Mouse (Mus musculus) MN1 (cell line): ENCODE results near the gene Cpm.

Experiments
- DNase-seq: peaks from one replicate; pipeline ENCODE4 v3.0.0-alpha.2; 2016; ENCODE audit warnings: low spot score

Gene Cpm

DNA sequence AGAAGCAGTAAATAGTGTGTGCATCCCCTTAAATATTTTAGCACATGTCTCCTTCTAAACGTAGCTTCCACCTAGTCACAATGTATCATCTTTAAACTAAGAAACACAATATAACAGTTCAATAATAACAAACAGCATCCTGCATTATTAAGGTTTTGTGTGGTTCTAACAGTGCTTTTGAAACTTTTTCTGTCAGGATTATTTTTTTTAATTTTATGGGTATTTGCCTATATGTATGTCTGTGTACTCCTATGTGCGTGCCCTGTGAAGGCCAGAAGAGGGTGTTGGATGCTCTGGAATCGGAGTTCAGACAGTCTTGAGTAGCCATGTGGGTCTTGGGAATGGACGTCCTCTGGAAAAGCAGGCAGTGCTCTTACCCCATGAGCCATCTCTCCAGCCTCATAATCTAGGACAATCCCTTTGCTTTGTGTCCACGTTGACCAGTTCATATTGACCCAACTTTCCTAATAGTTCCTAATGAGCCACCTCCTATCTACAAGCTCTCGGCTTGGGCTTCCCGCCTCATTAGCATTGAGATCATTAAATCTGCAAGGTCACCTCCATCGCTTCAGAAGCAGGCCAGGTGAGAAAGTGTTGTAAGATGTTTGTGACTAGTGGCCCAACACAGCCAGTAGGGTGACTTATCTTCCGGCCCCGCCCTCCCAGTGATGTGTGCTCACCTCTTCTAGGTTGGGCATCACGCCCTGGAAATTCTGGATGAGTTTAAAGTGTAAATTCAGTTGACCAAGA is 20.2 kb downstream of the Cpm start:
- DNase-seq: no peak

DNA sequence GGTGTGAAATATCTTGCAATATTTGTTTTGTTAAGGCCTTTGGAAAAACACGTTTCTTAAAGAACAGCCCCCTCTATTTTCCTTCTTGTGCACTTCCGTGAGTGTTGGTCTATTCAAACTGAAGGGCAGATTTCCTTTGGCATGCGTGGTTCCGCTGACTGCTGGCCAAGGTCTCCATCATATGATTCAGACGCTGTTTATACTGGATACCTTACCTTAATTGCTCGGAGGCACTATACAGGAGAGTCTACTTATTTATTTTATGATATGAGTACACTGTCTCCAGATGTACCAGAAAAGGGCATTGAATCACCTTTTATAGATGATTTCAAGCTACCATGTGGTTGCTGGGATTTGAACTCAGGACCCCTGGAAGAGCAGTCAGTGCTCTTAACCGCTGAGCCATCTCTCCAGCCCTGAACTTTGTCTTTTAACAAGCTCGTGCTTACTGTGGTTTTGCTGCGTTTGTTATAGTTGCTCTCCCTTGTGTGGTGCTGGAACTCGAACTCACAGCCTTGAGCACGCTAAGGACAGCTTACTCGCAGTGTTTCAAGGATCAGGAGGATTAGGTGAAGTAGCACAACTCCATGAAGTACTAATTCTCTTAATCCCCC is 20.8 kb downstream of the Cpm start:
- DNase-seq: no peak

GRCm38 (mm10) chr10:117650725-117651124 is 21.4 kb downstream of the Cpm start:
- DNase-seq: no peak

DNA sequence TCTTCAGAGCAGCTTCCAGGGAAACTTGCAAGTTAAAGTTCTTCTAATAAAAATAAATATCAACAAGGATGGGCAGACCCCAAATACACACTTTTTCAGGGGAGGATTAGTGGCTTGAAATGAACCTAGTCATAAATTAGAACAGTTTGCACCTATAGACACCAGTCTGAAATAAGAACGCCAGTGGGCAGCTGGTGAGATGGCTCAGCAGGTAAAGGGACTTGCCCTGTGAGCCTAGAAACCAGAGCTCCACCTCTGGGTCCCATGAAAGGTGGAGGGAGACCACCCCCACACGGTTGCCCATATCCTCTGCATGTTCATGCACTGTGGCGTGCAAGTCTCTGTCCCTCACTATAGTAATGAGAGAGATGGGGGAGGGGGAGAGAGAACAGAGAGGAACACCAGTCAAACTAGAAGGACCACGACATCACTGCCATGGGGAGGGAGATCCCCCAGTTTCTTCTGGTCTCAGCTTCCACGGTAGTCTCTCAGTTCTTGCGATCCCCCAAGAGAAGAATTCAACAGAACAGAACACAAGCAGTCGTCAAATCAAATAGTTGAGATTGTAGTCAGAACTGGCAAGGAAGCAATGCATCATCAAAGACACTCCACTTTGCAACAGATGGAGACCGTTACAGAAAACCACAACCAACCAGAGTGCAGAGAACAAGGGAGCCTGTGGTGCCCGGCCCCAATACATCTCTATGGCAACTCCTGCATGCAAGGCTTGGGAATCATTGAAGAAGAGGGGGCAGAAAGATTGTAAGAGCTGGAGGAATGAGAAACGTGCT is 22.5 kb downstream of the Cpm start:
- DNase-seq: no peak

DNA sequence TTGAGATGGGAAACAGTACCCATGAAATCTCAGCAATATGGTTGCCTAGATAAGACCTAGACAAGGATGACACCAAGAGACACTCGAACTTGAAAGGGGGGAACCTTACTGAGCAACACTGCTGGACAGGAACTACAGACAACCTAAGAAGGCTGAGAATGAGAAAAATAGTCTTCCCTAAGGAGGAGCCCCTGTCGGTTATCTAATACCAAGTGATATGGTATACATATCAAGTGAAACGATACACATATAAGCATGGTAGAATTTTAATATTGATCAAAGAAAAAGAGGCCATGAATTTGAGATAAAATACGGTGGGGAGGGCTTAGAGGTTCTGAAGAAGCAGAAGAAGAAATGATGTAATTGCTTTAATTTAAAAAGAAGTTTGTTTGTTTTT is 23.1 kb downstream of the Cpm start:
- no peak for DNase-seq

DNA sequence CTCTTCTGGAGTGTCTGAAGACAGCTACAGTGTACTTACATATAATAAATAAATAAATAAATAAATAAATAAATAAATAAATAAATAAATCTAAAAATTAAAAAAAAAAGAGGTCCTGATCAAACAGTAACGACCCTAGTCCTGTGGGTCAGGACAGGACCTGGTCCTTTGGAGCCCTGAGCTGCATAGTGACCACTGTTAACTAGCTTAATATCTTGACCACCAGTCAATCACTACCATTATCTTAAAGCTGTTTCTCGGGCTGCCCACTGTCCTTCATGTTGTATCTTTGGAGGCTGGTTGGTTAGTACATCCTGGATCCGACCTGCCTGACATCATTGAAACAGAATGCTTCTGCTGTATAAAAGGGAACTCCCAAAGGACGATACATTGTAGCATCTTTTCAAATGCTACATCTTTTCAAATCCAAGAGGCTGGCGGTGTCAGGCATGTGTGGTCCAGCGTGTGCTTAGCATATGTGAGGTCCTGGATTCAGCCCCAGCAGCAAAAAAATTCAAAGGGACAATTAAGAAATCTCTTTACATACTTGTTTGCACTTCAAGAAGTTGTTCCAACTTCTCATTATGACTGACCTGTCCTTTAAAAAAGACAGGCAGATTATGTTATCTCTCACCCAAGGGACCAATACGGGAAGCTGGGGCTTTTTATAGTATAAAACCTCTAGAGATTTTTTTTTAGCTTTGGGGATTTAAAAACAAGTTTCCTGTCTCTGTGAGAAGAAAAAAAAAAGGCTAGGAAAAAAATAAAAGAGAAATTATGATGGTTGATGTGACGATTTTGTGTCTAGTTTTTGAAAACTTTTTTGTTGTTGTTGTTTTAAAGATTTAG is 23.9 kb downstream of the Cpm start:
- DNase-seq: no peak

GRCm38 (mm10) chr10:117653779-117654173 is 24.5 kb downstream of the Cpm start:
- DNase-seq: no peak

GRCm38 (mm10) chr10:117654576-117655123 is 25.4 kb downstream of the Cpm start:
- no peak for DNase-seq

DNA sequence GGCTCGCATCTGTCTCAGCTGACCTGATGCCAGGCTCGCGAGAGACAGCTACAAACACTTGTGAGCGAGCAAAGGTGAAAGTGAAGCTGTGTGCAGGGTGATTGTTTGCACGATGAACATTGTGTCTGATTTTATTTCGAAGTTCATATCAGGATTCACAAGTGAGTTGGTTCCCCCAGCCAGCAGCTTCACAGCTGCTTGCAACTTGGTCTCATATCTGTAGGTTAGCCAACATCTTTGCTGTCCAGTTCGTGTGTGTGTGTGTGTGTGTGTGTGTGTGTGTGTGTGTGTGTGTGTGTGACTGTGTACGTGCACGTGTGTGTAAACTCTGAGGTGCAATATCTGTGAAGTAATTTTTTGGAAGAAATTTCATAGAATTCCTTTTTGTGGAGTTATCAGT is 26.2 kb downstream of the Cpm start:
- no peak for DNase-seq

DNA sequence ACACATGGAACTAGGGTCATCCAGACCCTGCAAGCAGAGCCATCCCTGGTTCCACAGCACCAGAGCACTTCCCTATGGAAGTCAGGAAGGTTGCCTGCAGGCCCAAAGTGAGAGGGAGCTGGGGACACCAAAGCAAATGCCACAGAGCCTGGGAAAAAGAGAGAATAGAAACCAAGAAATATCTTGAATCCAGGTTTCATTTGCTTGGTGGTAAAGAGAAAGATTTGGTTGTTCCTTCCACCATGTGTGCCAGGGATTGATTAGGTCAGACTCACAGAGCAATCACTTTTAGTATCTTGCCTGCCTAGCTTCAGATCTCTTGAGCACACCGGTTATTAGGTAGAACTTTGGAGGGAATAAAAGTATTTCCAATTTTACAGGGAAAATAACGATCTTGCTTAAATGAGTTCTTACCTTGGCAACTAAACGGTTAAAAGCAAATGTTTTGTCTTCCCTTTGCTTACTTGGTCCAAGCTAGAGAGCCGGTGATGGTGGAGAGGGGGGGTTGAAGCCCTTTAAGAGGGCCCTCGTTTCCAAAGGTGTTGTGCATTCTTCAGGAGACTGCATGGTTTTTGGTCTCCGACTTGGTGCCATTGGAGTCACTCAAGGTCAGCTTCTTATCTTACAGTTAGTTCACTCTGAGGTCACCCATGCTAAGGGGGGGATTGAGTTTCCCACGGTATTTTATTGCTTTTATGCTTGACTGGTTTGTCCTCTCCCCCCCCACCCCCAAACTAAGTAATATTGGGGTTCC is 26.8 kb downstream of the Cpm start:
- no peak for DNase-seq

DNA sequence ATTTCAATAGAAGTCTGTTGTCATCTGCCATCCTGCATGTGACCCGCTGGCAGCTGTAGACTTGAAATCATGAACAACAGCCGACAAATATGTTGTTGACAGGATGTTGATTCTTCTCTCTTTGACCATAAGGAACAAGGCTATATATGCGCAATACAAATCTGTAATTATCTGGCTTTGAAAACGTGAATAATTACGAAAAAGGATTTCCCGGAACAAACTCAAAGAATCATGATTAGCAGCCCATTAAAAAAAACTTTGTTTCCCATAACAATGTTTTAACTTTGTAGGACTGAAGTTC is 27.3 kb downstream of the Cpm start:
- DNase-seq: no peak

GRCm38 (mm10) chr10:117656985-117657658 is 27.8 kb downstream of the Cpm start:
- DNase-seq: no peak

DNA sequence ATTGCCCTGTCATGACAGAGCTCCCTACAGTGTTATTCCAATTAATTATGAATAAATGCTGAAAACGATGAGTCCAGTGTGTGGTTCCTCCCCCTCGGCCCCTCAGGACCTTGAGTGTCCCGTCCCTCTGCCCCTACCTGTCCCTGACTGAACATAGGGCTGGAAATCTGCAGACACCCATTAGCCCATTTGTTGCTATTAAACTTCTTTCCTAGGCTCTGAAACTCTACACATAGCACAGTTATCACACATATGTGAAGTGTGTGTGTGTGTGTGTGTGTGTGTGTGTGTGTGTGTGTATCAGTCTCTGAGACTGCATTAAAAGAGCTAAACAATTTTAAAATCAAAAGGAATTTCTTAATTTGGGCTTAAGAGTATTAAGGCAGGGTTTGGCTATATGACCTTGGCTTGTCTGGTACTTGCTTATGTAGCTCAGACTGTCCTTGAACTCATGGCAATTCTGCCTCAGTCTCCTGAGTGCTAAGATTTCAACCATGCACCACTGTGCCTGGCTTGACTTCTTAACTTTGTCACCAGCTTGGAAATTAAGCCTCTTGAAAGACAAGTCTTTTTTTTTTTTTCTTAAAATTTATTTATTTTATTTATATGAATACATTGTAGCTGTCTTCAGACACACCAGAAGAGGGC is 28.5 kb downstream of the Cpm start:
- DNase-seq: no peak

- no peak for DNase-seq
Measured at GRCm38 (mm10) chr10:117658522-117659429, 29.5 kb downstream of the Cpm start.

DNA sequence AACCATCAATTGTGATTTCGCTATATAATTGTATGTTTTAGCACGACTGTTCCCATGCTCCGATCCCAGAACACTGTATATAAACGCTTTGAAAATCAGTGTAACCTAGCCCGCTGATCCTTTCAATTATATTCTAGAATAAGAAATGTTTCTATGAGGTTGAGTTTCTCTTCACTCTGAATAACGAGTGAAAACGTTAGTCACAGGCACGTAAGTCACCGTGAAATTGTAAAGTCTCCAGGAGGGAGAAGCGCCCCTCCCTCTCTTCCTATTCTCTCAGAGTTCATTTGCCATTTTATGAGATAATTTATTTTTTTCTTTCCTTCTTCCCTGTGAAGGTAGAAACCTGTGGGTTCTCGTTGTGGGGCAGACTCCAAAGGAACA is 30.1 kb downstream of the Cpm start:
- DNase-seq: no peak

- DNase-seq: no peak
Measured at GRCm38 (mm10) chr10:117659819-117660218, 30.5 kb downstream of the Cpm start.

DNA sequence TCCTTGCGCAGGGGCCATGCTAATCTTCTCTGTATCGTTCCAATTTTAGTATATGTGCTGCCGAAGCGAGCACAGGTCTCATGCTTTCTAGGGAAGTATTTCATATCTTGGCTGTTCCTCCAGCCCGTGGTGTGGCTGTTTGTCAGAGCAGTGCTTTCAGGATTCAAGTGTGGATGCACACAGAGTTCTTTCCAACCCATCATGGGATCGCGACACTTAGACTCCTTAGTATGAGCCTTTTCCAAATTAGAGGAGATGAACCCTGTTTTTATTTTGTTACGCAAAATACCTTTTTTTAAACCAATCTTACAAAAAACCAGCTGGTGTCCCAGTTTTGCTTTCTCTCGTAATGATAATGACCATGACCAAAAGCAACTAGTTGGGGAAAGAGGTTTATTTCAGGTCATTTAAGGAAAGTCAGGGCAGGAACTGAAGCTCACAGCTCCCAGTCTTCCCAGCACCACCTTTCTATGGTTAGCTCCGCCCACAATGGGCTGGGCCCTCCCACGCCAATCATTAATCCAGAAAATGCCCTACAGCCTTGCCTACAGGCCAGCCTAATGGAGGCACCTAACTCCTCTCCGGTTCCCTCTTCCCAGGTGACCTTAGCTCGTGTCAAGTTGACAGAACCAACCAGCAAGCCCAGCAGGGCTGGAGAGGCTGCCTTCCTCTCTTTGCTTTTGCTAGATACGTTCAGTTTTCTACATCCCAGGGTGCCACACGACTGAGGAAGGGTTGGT is 33.2 kb downstream of the Cpm start:
- DNase-seq: no peak

DNA sequence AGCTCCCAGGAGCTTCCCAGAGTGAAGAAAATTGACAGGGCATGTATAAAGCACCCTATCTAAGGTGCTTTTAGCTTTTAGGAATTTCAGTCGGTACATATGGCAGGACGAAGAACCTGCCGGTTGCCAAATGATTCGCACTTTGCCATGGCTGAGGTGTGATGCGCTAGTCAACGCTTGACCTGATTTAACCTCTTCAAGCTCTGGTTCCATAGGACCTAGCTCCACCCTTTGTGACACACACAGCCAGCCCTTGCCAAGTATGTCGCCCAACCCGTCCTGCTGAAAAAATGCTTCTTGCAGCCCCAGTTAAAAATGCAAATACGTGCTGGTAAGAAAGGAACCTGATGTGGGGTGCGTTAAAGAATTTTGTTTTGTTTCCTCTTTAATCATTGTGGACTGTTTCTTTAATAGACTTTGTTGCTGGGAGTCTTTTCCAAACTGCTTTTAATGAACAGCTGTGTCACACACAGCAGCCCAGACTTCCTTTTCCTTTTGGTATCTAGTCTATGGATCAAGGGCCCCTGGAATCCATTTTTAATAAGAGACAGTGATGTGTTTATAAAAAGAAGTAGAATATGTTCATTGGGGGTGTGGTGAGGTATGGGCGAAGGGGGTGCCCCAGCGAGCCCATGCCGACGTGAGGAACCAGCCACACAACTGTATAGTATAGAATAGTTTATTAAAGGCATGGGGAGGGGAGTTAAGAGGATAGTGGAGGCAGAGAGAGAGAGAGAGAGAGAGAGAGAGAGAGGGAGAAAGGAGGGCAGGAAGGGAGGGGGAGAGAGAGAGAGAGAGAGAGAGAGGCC is 34.0 kb downstream of the Cpm start:
- DNase-seq: no peak
